Mouse (Mus musculus) left cerebral cortex, adult 9 months (tissue): ENCODE data around the gene Adgre1.
A peak's percentile ranks its signal among the peaks of the same experiment; 100 is the strongest.
"Not testable (repeated sequence)": the region's sequence is repeated elsewhere in the genome, so short reads cannot be mapped to it uniquely, and the experiment has no call there.

Experiments
- DNase-seq, 2 experiments: peaks; one replicate each; pipeline ENCODE4 v3.0.0; 2022; ENCODE audit warnings: low spot score in 2 of 2

Gene Adgre1

GRCm38 (mm10) chr17:57358441-57358840 is at the start of gene Adgre1:
Adgre1 (plus strand) TSS chr17:57358691.
- DNase-seq = no peak

GRCm38 (mm10) chr17:57311801-57312200 is 46.7 kb upstream of the Adgre1 start:
- DNase-seq = no peak

- no peak for DNase-seq
Measured at GRCm38 (mm10) chr17:57327615-57328014, 30.9 kb upstream of the Adgre1 start.

GRCm38 (mm10) chr17:57328944-57329343 is 29.5 kb upstream of the Adgre1 start:
- no peak for DNase-seq

GRCm38 (mm10) chr17:57330993-57331392 is 27.5 kb upstream of the Adgre1 start:
- DNase-seq = no peak

GRCm38 (mm10) chr17:57332241-57332640 is 26.2 kb upstream of the Adgre1 start:
- no peak for DNase-seq

GRCm38 (mm10) chr17:57334001-57334760 is 24.3 kb upstream of the Adgre1 start:
- DNase-seq = no peak

GRCm38 (mm10) chr17:57334761-57335150 is 23.7 kb upstream of the Adgre1 start:
- DNase-seq = peak in 1 of 2 experiments; percentile 84

GRCm38 (mm10) chr17:57335194-57335593 is 23.3 kb upstream of the Adgre1 start:
- DNase-seq = not testable (repeated sequence)

- DNase-seq = peak; percentile 44 to 93
Measured at GRCm38 (mm10) chr17:57335673-57336303, 22.7 kb upstream of the Adgre1 start.

GRCm38 (mm10) chr17:57337996-57338395 is 20.5 kb upstream of the Adgre1 start:
- DNase-seq = no peak

- DNase-seq = no peak
Measured at GRCm38 (mm10) chr17:57339298-57339697, 19.2 kb upstream of the Adgre1 start.

GRCm38 (mm10) chr17:57341568-57341967 is 16.9 kb upstream of the Adgre1 start:
- no peak for DNase-seq

- no peak for DNase-seq
Measured at GRCm38 (mm10) chr17:57344029-57344707, 14.3 kb upstream of the Adgre1 start.

- DNase-seq = no peak
Measured at GRCm38 (mm10) chr17:57347017-57347416, 11.5 kb upstream of the Adgre1 start.

GRCm38 (mm10) chr17:57347781-57348180 is 10.7 kb upstream of the Adgre1 start:
- no peak for DNase-seq

- no peak for DNase-seq
Measured at GRCm38 (mm10) chr17:57349067-57349466, 9.4 kb upstream of the Adgre1 start.

- DNase-seq = no peak
Measured at GRCm38 (mm10) chr17:57350212-57350611, 8.3 kb upstream of the Adgre1 start.

- no peak for DNase-seq
Measured at GRCm38 (mm10) chr17:57351107-57351506, 7.4 kb upstream of the Adgre1 start.

GRCm38 (mm10) chr17:57359485-57360241 is 1.2 kb downstream of the Adgre1 start:
- DNase-seq = no peak
